Mouse (Mus musculus): ENCODE measurements around the gene Tinf2.

The Tinf2 gene

GRCm38 (mm10) chr14:55629312-55629711, 52.3 kb downstream of the Tinf2 start:
- peak; percentile 95 for DNase-seq

GRCm38 (mm10) chr14:55628077-55628827, 53.4 kb downstream of the Tinf2 start:
- DNase-seq: peak; percentile 94
